Mouse (Mus musculus) MEL (cell line): ENCODE results near the gene Map6. TPM values are rescaled to one million over a fixed set of nuclear protein-coding genes. Genes with fewer than 3 reads are reported as not detected.

Source experiments
- DNase-seq: peaks from one replicate; pipeline ENCODE4 v3.0.0; 2011; ENCODE audit warnings: low read depth, low spot score
- H3K27ac ChIP-seq: 2 replicates; pipeline ENCODE4 v1.5.1; 2012; ENCODE audit warnings: low read depth, mild to moderate bottlenecking, control low read depth, low read length, moderate library complexity; ENCODE audit not compliant: control insufficient read depth
- H3K27me3 ChIP-seq, 2 experiments: fragments of 150-350 bp in 1 of 2; sonication (generic) in 1 of 2; 2 replicates each; pipeline ENCODE4 v1.6.1; 2012; ENCODE audit warnings: low read length in 2 of 2, mild to moderate bottlenecking in 2 of 2, improper control_type of control experiment in 1 of 2, moderate library complexity in 1 of 2; ENCODE audit not compliant: insufficient read depth in 2 of 2, control insufficient read depth in 1 of 2
- H3K36me3 ChIP-seq, 2 experiments: 2 replicates each; pipeline ENCODE4 v1.6.1; 2012 to 2014; ENCODE audit warnings: low read length in 2 of 2, improper control_type of control experiment in 1 of 2, inconsistent platforms in 1 of 2, mild to moderate bottlenecking in 1 of 2; ENCODE audit not compliant: insufficient read depth in 2 of 2, control insufficient read depth in 1 of 2
- H3K4me1 ChIP-seq, 2 experiments: fragments of 150-350 bp in 1 of 2; sonication (generic) in 1 of 2; 2 replicates each; pipeline ENCODE4 v1.6.1; 2012; ENCODE audit warnings: low read length in 2 of 2, improper control_type of control experiment in 1 of 2, mild to moderate bottlenecking in 1 of 2; ENCODE audit not compliant: insufficient read depth in 2 of 2, control insufficient read depth in 1 of 2
- H3K4me3 ChIP-seq, 2 experiments: fragments of 150-350 bp in 1 of 2; sonication (generic) in 1 of 2; 2 replicates each; pipeline ENCODE4 v1.5.1; 2012; ENCODE audit warnings: low read depth in 2 of 2, low read length in 2 of 2, mild to moderate bottlenecking in 2 of 2, moderate library complexity in 2 of 2, control low read depth in 1 of 2, improper control_type of control experiment in 1 of 2; ENCODE audit not compliant: control insufficient read depth in 1 of 2, insufficient read depth in 1 of 2
- H3K79me2 ChIP-seq: 2 replicates; pipeline ENCODE4 v1.6.1; 2012; ENCODE audit warnings: mild to moderate bottlenecking, low read length, moderate library complexity; ENCODE audit not compliant: control insufficient read depth, poor library complexity, insufficient read depth
- H3K9ac ChIP-seq: 2 replicates; pipeline ENCODE4 v1.6.1; 2012; ENCODE audit warnings: low read depth, mild to moderate bottlenecking, control low read depth, low read length, moderate library complexity; ENCODE audit not compliant: control insufficient read depth, poor library complexity, severe bottlenecking
- H3K9me3 ChIP-seq: fragments of 150-350 bp; sonication (generic); replicated peaks from 2 replicates; pipeline ENCODE4 v1.6.1; 2012; ENCODE audit warnings: mild to moderate bottlenecking, low read length, improper control_type of control experiment, moderate library complexity; ENCODE audit not compliant: insufficient read depth
- CHD1 ChIP-seq: IDR thresholded peaks from 2 replicates; pipeline ENCODE4 v1.6.1; 2012; ENCODE audit warnings: low read depth, mild to moderate bottlenecking, inconsistent platforms, low read length, improper control_type of control experiment
- CHD2 ChIP-seq: IDR thresholded peaks from 2 replicates; pipeline ENCODE4 v1.6.1; 2011; ENCODE audit warnings: low read length, improper control_type of control experiment
- CTCF ChIP-seq, 3 experiments: IDR thresholded peaks in 2 of 3; conservative IDR thresholded peaks in 1 of 3; 2 replicates each; pipeline ENCODE4 v1.5.1; 2011 to 2012; ENCODE audit warnings: low read length in 3 of 3, low read depth in 2 of 3, mild to moderate bottlenecking in 2 of 3, improper control_type of control experiment in 1 of 3, inconsistent platforms in 1 of 3, mixed read lengths in 1 of 3, moderate library complexity in 1 of 3; ENCODE audit not compliant: control insufficient read depth in 1 of 3, insufficient read depth in 1 of 3, poor library complexity in 1 of 3, severe bottlenecking in 1 of 3
- GABPA ChIP-seq: IDR thresholded peaks from 2 replicates; pipeline ENCODE4 v1.6.1; 2012; ENCODE audit warnings: low read depth, mild to moderate bottlenecking, inconsistent platforms, low read length, improper control_type of control experiment, moderate library complexity
- HCFC1 ChIP-seq: IDR thresholded peaks from 2 replicates; pipeline ENCODE4 v1.6.1; 2012; ENCODE audit warnings: low read depth, mild to moderate bottlenecking, inconsistent platforms, low read length, improper control_type of control experiment, moderate library complexity
- MEF2A ChIP-seq: IDR thresholded peaks from 2 replicates; pipeline ENCODE4 v1.6.1; 2014; ENCODE audit warnings: low read depth, mild to moderate bottlenecking, inconsistent platforms, low read length, improper control_type of control experiment; ENCODE audit not compliant: poor library complexity, insufficient replicate concordance, severe bottlenecking; ENCODE audit errors: extremely low read depth
- MYC ChIP-seq: IDR thresholded peaks from 2 replicates; pipeline ENCODE4 v1.6.1; 2011; ENCODE audit warnings: low read depth, mild to moderate bottlenecking, low read length, improper control_type of control experiment, moderate library complexity
- NELFE ChIP-seq: IDR thresholded peaks from 2 replicates; pipeline ENCODE4 v1.6.1; 2011; ENCODE audit warnings: low read depth, low read length, improper control_type of control experiment
- POLR2A ChIP-seq, 2 experiments: IDR thresholded peaks; 2 replicates each; pipeline ENCODE4 v1.6.1; 2011 to 2012; ENCODE audit warnings: low read length in 2 of 2, mild to moderate bottlenecking in 2 of 2, control low read depth in 1 of 2, improper control_type of control experiment in 1 of 2, low read depth in 1 of 2, moderate library complexity in 1 of 2; ENCODE audit not compliant: control insufficient read depth in 1 of 2, insufficient read depth in 1 of 2, poor library complexity in 1 of 2
- RAD21 ChIP-seq: IDR thresholded peaks from 2 replicates; pipeline ENCODE4 v1.6.1; 2011; ENCODE audit warnings: mild to moderate bottlenecking, low read depth, low read length, improper control_type of control experiment
- SMC3 ChIP-seq: IDR thresholded peaks from 2 replicates; pipeline ENCODE4 v1.6.1; 2011; ENCODE audit warnings: low read depth, low read length, improper control_type of control experiment
- TBP ChIP-seq: IDR thresholded peaks from 2 replicates; pipeline ENCODE4 v1.8.0; 2011; ENCODE audit warnings: low read depth, low read length, improper control_type of control experiment
- TCF12 ChIP-seq: IDR thresholded peaks from 2 replicates; pipeline ENCODE4 v1.6.1; 2014; ENCODE audit warnings: low read depth, mild to moderate bottlenecking, inconsistent platforms, low read length, improper control_type of control experiment, moderate library complexity
- UBTF ChIP-seq: IDR thresholded peaks from 2 replicates; pipeline ENCODE4 v1.6.1; 2012; ENCODE audit warnings: low read depth, mild to moderate bottlenecking, inconsistent platforms, low read length, improper control_type of control experiment, moderate library complexity, borderline replicate concordance; ENCODE audit not compliant: insufficient read depth
- USF1 ChIP-seq: IDR thresholded peaks from 2 replicates; pipeline ENCODE4 v1.6.1; 2014; ENCODE audit warnings: low read depth, mild to moderate bottlenecking, inconsistent platforms, low read length, improper control_type of control experiment, moderate library complexity
- ZNF384 ChIP-seq: IDR thresholded peaks from 2 replicates; pipeline ENCODE4 v1.6.1; 2012; ENCODE audit warnings: low read depth, mild to moderate bottlenecking, inconsistent platforms, low read length, improper control_type of control experiment
- polyA plus RNA-seq, 2 experiments: library from polyadenylated mRNA; stranded (reverse) in 1 of 2; unstranded in 1 of 2; fragments of >175 nt in 1 of 2; fragments of >200 nt in 1 of 2; gene quantifications; 2 replicates each; pipeline versions ENCODE4 v1.2.1 to v1.2.4; 2012; ENCODE audit warnings: low replicate concordance in 2 of 2, low read depth in 1 of 2; ENCODE audit not compliant: insufficient read length in 2 of 2, insufficient read depth in 1 of 2, missing spikeins in 1 of 2
- total RNA-seq: library from RNA; depleted of rRNA; stranded (reverse); fragments of 300-350 nt; gene quantifications from 2 replicates; pipeline ENCODE4 v1.2.3, GENCODE M21; 2012

Map6 gene
- total and polyA plus RNA-seq, 3 experiments = not detected

- Histone ChIP-seq H3K9ac (no peak overlapping the region), H3K27ac (no peak overlapping the region), H3K36me3 (no peaks in the 10 kb centered on the region), H3K4me1 (no peaks in the 10 kb centered on the region), H3K27me3 (peaks cover 0 to 1% of the 10 kb centered on the region in 2 experiments; a peak in 2 of 4 replicates), H3K4me3 (no peak overlapping the region), H3K79me2 (no peaks in the 10 kb centered on the region), H3K9me3 (no peaks in the 10 kb centered on the region)
- TF ChIP-seq GABPA = no peak
- no peak for TF ChIP-seq TBP
- no peak for TF ChIP-seq HCFC1
- no peak for TF ChIP-seq NELFE
- TF ChIP-seq POLR2A (IDR thresholded peaks at IDR 0.05; ENCODE audit: control insufficient read depth in 1 of 2, insufficient read depth in 1 of 2, low read depth in 1 of 2, low read length in 2 of 2, poor library complexity in 1 of 2) = no peak
- TF ChIP-seq USF1 = no peak
- TF ChIP-seq ZNF384 = no peak
- no peak for TF ChIP-seq MEF2A
- no peak for TF ChIP-seq CHD2
- no peak for TF ChIP-seq UBTF
- no peak for TF ChIP-seq CHD1
- DNase-seq = no peak
Observed at GRCm38 (mm10) chr7:99248906-99249581, 18.2 kb upstream of the Map6 start.

- TF ChIP-seq CTCF (IDR thresholded peaks at IDR 0.05 in 2 of 3, conservative IDR thresholded peaks at IDR 0.05 in 1 of 3; ENCODE audit: control insufficient read depth in 1 of 3, insufficient read depth in 1 of 3, low read depth in 2 of 3, low read length in 3 of 3, poor library complexity in 1 of 3, severe bottlenecking in 1 of 3) (peak; percentile 71 to 77 (median 72)), MYC (no peak), RAD21 (peak; percentile 41), SMC3 (peak; percentile 55)
- TF ChIP-seq, all 39 proteins: peak for 3
- H3K9me3 ChIP-seq = no peaks in the 10 kb centered on the region
- no peaks in the 10 kb centered on the region for H3K4me1 ChIP-seq
- H3K27ac ChIP-seq = no peak overlapping the region
- no peaks in the 10 kb centered on the region for H3K36me3 ChIP-seq
- H3K27me3 ChIP-seq = peaks cover 0 to 1% of the 10 kb centered on the region in 2 experiments; a peak in 2 of 4 replicates
- DNase-seq = peak; percentile 41
- no peak overlapping the region for H3K9ac ChIP-seq
- no peak overlapping the region for H3K4me3 ChIP-seq
- no peaks in the 10 kb centered on the region for H3K79me2 ChIP-seq
Observed at GRCm38 (mm10) chr7:99249582-99249911, 17.7 kb upstream of the Map6 start.

DNA sequence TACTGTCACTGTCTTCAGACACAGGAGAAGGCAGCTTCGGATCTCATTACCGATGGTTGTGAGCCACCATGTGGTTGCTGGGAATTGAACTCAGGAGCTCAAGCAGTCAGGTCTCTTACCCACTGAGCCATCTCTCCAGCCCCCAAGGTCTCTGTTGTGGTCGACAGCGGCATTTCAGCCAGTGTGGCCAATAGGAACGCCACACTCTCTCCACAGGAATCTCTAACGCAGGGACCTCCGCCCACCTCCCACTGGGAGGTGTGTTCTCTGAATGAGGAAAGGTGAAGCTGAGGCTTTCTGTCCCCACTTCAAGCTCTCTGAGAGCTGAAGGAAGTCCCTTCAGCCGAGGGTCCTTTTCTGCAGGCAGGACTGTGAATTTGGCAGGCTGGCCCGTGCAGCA lies 16.9 kb upstream of the Map6 start:
- DNase-seq = no peak
- H3K79me2 ChIP-seq = no peaks in the 10 kb centered on the region
- TF ChIP-seq TCF12 (no peak), HCFC1 (no peak), MYC (no peak), MEF2A (no peak)
- TF ChIP-seq, all 39 proteins: peak for 0
- H3K9ac ChIP-seq = no peak overlapping the region
- H3K36me3 ChIP-seq = no peaks in the 10 kb centered on the region
- H3K9me3 ChIP-seq = no peaks in the 10 kb centered on the region
- no peaks in the 10 kb centered on the region for H3K4me1 ChIP-seq
- H3K27me3 ChIP-seq = no peaks in the 10 kb centered on the region; a peak in 2 of 4 replicates
- no peak overlapping the region for H3K4me3 ChIP-seq
- H3K27ac ChIP-seq = no peak overlapping the region
